Mouse (Mus musculus) megakaryocyte progenitor cell, adult 5-6 weeks (primary cell): ENCODE data around the gene Sp2. TPM values are rescaled to one million over a fixed set of nuclear protein-coding genes. Genes with fewer than 3 reads are reported as not detected.

Experiments
- ATAC-seq: replicated peaks from 2 replicates; pipeline ENCODE4 v1.8.0; 2016; ENCODE audit warnings: mild to moderate bottlenecking, moderate TSS enrichment, inconsistent platforms; ENCODE audit not compliant: poor library complexity
- total RNA-seq, 2 experiments: library from RNA; stranded (forward) in 1 of 2; stranded (reverse) in 1 of 2; fragments of 157-497, 149-512 nt in 1 of 2; fragments of 200-1000 nt in 1 of 2; gene quantifications; 2 replicates each; pipeline versions ENCODE4 v1.2.3 to v1.2.4; 2015 to 2017

Sp2 gene
- total RNA-seq, 2 experiments from 2014 or later: 2.3 to 21.0 TPM

DNA sequence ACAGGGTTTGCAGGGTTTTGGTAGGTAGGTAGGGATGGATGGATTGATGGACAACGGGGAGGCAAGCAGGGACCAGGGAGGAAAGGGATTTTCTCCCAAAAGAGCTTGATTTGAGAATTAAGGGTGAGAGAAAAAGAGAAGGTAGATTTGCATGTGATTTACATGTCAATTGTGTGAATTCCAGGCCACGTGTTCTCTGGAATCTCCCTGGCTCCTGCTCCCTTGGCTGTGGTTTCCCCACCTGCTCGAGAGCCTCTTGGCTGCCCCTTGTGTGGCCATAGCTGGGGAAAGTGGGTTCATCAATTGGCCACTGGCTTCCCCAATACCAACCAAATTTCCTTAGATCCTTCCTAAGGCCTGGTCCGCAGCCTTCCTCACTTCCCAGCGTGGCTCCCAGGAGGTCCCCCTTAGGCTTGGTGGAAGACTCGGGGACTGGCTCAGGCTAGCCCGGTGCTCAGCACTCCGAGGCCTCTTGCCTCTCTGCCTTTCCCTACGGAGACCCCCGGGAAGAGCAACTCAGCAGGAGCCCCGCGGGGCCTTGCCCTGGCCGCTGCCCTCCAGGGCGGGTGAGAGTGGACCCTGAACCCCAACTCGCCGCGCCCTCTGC, 14.1 kb upstream of the Sp2 start:
- ATAC-seq: no peak

DNA sequence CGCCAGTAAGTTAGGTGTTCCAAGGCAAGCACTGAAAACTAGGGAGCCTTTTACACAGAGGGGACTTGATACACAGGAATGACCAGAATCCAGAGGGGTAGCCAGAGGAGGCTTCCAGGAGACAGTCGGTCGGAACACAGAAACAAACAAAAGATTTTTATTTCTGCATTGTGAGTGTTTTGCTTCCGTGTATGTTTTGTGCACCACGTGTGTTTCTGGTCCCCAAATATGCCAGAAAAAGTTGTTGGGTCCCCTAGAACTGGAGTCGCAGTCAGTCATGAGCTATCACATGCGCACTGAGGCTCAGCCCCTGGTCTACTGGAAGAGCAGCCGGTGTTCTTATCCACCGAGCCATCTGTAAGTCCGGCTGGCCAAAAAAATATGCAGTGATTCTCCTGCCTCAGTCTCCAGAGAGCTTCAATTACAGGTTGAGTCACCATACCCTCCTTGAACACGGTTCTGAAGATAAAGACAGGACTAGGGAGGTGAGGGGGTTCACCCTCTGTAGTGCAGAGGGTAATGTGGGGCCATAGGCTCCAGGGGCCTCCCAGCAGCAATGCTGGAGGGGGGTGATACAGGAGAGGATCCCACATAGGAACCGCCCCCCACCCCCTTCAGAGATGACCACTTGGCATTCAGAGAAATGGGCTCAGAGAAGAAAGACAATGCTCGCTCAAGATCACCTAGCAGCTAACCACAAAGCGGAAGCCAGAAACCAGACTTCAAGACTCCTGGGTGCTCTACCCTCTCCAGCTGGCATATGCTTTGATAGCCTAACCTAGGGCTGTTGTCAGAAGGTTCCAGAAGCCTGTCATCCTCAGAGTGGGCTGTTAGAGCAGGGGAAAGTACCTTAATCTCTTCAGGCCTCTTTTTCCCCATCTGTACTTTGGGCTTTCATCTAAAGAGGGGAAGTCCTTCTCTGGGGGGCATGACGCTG, 13.3 kb upstream of the Sp2 start:
- ATAC-seq: peak; percentile 41; the same call in 1 of the 2 replicates

DNA sequence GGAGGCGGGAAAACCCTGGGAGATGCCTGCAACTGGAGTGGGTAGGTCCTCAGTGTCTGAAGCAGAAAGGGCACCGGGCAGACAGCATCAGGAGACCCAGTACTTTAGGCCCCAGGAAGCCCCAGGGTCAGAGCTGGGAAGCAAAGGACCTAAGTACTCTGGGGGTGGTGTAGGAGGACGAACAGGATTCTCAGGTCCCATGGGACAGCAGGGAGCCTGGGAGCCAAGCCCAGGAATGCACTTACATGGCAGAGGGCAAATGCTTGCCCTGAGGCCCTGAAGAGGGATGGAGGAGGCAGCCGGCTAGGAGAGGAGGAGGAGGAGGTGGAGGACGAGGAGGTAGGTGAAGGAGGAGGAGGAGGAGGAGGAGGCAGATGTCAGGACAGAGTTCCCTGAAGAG, 12.3 kb upstream of the Sp2 start:
- no peak for ATAC-seq

DNA sequence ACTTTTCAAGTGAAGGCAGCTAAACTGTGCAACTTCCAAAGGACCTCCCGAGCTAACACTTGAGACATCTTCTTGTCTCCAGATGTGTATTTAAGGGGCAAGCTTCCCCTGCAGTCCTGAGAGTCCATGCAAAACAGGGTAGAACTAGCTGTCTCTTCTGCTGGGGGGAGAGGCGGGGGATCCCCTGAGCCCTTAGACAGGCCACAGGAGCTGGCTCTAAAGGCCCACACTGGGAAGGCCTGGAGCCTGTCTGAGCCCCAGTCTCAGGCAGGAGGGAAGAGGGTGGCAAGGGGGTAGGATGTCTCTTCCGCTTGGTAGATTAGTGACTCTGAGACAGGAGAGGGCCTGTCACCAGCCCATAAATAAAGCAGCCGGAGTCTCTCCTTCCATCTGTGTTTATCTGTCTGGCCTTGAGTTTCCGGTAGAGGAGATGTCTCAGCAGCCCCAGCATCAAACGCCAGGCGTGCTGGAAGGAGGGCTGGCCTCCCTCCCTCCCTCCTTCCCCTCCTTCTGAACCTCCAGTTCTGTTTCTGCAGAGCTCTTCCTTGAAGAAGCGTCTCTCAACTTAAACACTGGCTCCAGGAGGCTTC, 10.1 kb upstream of the Sp2 start:
- ATAC-seq: peak; percentile 73

DNA sequence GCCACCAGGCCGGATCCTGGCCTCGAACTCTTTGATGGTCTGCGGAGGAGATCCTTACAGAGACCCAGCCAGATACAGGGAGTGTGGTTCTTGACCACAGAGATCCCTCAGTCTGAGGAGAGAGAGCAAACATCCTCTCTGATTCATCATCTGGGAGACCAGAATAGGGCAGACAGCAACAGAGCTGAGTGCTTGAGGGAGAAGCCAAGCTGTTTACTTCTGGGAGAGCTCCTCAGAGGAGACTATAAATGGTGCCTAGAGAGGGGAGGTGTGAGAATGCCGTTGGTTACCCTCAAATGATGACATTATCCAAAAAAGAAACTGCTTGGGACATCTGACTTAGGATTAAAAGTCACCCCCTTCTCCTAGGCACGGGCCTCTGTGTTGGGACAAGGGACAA, 8.7 kb upstream of the Sp2 start:
- ATAC-seq: no peak

DNA sequence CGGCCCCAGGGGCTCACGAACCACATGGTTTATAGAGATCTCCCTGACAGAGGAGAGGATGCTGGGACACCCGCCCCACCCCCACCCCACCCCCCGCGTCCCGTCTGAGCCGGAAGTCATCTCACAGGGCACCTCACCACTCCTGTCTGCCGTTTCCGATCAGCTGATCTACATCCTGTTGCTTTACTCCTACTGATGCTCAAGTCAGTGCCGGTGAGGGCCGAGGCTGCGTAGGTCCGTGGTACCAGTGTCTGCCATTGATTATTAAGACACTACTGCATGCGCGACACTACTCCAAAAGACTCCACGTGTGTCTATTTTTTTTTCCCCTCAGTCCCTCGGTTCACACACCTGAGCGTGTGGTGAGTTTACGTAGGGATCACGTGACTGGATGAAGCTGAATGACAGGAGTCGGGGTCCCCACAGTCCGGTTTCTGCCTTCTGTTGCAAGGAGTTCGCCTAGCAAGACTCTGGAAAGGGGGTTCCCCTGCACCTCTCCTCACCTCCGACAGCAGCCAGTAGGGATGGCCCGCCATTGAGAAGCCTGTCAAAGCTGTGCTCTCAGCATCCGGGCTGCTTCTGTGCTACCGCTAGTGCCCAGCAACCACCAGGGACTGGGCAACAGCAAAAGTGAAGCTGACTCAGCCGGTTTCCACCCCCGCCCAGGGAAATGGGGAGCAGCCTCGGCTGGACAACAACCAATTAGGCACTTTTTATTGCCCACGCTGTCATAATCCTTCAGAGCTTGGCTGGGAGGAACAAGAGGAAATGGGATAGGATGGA, 5.3 kb upstream of the Sp2 start:
- ATAC-seq: peak; percentile 43

DNA sequence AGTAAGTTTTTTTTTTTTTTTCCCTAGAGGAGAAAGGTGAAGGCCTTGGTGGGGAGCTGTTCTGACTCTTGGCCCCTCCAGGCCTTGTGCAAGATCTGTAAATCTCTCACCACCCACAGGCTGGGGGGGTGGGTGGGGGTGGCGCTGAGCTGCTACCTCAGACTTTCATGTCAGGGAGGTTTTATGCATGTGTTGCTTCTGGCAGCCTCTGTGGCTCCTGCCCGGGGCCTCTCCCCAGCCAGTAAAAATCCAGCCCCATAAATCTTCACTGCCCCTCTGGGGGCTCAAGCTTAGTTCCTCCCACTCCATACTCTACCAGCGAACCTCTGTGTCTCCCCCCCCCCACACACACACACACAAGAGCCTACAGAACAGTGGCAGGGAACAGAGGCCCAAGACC, 3.7 kb upstream of the Sp2 start:
- no peak for ATAC-seq

DNA sequence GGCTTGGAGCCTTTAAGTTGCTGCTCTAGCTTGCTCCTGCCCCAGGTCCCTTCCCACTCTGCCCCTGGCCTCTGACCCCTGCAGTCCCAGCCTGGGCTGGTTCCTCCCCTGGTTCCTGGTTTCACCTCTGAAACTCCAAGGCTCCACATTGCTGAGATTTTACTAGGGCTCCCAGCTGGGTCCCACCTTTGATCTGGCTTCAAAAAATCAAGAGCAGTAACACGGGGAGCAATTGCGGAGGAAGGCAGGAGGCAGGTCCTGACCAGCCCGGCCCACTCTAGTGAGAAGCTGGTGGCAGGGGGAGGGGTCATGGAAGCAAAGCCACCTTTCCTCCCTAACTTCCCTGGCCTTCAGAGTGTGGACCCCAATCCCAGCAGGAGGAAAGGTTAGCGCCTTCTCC, 2.1 kb upstream of the Sp2 start:
- no peak for ATAC-seq

DNA sequence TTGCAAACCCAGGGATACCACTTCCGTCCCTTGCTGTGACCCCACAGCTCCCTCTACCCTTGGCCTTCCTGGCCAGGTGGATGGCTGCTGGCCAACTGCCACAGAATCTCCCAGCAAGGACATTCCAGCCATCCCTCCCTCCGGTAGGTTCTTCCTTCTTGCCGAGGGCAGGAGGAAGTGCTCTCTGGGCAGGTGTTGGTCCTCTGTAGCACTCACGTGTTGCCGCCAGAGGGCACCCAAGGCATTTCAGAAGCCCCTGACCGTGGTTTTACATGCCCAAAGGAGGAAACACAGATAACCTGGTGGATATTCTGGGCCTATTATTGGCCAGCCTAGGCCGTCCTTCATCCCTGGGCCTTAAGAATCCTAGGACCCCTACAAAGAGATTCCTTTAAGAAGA, 404 bp downstream of the Sp2 start:
- ATAC-seq: peak; percentile 42

DNA sequence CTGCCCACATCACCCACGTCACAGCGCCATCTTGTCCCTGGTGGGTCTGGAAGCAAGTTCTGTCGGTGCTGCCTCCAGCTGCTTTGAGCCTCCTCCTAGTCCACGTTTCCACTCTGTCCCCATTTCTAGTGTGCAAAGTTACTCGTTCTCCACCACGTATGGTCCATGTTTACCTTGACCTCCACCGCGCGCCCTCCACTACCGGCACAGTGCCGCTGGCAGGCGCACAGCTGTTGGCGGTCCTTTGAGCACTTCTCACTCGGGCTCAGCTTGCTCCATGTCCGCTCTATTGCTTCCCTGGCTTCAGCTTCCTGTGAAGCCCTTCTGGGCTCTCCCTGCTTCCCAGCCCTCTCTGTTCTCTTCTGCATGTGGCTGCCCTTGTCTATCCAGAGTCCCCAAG, 1.3 kb downstream of the Sp2 start:
- no peak for ATAC-seq

DNA sequence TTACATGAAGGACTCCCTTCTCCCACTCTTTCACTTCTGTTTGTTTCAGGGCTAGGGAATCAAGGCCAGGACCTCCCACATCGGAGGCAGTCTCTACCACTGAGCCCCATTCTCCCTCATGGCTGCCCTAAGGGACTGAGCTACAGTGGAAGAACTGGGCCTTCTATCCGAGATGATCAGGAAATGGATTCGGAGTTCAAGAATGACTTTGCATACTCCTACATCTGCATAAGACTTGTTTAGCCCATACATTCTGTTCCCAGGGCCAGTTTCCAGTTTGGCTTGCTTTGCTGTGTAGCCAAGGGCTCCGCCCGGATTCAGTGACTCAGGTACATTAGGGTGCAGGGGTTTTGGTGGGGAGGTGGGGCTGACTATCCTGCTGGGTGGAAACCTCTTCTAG, 2.7 kb downstream of the Sp2 start:
- ATAC-seq: no peak

DNA sequence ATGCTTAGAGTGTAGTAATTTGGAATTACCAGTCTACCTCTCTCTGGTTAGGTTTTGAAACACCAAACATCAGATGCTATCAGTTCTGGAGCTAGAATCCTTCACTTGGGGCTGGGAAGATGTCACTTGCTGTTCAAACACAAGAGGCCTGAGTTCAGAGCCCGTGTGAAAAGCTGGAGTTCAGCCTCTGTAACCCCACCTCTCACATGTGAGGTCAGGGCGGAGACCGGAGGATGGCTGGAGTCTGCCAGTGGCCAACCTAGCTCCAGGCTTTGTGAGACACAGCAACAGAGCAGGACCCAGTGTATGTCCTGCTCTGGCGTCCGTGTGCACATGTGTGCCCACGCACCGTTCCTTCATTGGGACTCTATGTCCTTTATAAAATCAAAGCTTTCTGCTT, 3.4 kb downstream of the Sp2 start:
- ATAC-seq: no peak

DNA sequence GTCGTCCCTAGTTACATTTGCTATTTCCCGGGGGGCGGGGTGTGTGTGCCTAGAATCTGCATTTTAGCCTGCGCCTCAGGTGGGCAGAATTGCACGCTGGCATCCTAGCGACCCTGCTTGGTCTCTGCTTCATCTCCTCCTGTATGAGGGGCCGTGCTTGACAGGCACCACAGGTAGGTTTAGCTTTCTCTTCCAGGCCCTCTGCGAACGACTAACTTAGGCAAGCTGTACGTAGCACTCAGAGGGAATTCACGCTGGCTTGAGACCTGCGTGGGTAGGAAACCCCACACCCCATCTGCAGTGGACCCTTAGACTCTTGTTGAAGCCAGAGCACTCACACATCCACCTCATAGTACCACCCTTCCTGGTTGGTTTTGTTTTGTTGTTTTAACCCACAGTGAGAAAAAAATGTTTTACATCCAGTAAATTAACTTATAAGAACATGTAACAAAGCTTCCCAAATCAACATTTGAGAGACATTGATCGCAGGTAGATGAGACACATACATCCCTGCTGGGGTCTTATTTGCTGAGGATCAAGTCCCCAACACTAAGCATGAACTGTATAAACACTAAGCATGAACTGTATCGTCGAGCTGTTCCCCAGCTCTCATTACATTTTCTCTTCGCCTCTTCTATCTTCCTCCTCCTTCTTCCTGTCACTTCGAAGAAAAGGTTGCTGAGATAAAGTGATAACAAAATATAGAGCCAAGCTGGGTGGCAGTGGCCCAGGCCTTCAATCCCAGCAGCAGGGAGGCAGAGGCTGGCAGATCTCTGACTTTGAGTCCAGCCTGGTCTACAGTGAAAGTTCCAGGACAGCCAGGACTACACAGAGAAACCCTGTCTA, 4.1 kb downstream of the Sp2 start:
- ATAC-seq: no peak

DNA sequence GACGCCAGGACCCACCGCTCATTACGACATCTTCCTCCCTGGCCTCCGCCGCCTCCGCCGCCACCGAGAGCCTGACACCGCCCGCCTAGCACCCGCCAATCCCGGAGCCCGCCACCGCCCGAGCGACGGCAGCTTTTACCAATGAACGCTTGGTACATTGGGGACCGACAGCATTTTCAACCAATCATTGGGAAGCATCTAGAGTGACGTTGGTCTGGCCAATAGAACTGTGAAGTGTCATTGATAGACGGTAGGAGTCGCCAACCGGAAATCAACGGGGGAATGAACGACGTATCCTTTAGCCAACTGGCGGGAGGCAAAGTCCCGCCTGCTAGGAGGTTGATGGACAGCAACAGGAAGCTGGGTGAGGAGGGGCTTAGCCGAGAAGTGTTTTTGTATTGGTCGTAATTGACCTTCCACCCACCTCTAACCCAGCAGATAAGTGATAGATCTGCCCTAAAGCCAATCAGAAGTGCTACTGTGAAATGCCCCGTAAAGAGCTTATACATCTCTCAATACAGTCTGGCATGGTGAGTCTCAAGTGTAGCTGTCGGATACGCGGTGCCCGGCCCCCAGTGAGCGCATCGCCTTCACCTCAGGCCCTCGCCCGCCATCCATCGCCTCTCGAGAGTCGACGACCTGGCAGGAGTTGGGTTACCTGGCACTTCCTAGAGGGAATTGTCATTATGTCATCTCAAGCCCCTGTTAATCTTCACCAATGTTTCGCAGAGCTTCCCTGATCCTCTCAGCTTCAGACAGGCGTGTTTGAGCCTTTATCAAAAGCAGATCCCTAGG, 5.0 kb downstream of the Sp2 start:
- peak; percentile 83 for ATAC-seq

DNA sequence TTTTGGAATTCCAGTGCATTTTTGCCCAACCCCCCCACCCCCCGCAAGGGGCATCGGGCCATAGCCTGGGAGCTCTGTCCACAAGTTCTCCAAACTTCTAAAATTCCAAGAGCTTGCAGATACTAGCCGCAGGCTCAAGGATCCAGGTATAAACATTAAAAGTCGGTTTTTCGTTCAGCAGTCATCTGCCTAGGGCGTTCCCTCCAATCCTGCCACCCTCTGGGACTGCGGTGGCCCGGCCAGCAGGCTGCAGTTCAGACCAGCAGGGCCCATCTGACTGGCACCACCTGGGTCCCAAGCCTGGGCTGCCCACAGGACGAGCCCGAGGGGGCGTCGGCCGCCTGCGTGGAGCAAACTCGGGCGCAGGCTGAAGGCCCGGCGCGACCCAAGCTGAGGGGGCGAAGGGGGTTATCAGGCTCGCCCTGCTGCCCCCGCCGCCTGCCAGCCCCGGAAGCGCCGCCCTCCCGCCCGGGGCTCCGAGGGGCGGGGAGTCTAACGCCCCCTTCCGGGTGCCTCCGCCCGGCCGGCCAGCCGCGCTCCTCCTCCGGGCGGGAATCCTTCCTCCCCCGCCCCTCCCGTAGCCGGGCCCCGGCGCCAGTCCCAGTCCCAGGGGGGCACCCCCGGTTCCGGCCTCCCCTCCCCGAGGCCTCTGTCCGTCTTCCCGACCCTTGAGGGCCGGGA, 5.7 kb downstream of the Sp2 start:
- peak; percentile 29 for ATAC-seq

DNA sequence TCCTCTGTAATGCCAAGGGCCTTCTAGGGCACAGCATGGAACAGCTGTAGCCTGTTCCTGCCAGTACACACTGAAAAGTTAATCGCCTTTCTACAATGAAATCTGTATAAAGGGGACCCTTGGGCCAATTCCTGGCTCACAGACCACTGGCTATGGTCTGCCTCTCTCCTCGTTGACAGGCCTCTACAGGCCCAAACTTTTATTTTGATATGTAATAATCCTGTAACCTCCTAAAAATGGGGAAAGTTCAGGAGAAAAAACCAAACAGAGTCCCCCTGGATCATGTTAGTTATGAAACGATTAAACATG, 6.4 kb downstream of the Sp2 start:
- ATAC-seq: no peak

DNA sequence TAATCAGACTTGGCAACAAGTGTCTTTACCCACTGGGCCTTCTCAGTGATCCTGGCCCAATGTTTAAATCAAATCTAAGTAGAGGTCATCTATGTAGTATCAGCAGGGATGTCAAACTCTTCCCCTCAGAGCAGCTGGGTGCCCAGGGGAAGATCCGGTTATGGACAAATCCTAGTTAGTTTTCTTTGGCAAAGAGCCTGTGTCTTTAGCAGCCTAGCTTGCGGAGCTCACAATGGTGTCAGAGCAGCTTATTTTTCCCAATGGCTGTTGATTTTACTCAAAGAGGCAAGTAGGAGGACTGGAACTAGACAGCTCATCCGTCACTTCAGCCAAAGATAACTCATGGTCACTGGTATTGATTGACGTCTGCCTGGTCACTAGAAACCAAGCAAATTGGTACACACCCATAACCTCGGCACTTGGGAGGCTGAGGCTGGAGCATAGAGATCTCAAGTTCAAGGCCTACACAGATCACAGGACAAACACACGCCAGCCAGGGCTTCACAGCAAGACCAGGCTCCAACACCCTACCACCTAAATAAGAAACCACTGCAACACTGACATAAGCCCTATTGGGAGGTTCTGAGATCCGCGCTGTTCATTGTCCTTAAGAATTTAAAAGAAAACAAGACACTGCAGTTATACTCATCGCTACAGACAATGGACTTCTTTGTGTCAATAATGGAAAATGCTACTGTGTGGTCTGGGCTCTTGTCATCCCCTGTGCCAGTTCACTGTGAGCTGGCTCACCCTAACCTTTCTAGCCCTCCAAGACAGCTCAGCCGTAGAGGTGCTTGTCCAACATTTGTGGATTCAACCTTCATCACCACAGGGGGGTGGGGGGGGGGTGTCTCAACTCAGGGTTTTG, 7.0 kb downstream of the Sp2 start:
- no peak for ATAC-seq

DNA sequence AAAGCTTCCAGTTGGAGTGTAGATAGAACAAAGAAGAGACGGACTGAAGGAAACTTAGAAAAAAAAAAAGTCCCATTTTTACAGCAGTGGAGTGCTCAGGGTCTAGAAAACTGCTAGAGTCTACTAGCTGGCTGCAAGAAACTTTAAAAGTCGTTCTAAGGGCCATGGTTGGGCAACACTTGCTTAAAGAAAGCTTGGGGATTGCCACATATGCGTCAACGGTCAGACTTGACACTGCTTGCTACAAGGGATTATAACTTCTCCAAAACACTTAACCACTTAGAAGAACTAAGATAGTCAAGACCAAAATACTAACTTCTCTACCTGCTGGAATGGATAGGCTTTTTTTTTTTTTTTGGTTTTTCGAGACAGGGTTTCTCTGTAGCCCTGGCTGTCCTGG, 7.9 kb downstream of the Sp2 start:
- ATAC-seq: peak; percentile 13; the same call in 1 of the 2 replicates
